In the genomic region with DNA sequence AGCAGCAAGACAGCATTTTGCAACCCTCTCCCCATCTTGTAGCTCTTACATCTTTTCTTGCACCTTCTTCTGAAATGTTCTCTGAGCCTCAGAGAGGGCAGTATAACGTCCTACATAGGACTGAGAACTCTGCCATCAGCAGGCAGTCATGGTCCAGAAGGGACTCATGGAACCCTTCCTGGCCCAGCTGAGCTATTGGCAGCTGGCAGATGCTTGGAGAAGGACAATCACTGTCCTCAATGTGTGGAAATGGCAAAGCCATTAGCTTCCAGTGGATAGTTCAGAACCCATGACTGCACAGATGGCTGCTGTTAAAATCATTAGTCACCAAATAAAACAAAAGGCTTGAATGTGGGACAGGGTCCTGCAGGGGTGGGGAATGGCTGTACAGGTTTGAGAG, we compare ENCODE assay signal across 18 mouse cellular contexts. TPM values are rescaled to one million over a fixed set of nuclear protein-coding genes. Genes with fewer than 3 reads are reported as not detected.
"Had no signal": no experiment of that assay in that cellular context is flagged by ENCODE, and none has a peak within 500 bp of the region (broad histone marks: within the 10 kb centered on the region; RNA-seq: fewer than 3 reads in every experiment).

No protein-coding gene starts in this region.

- DNase-seq: kidney, adult 18-20 months; kidney, adult 9 months; kidney, postnatal 14 days; kidney, postnatal 4 days; layer of hippocampus, postnatal 36 days; liver, embryonic 13.5 days; lung, adult 2 months; lung, postnatal 14 days; lung, postnatal 4 days; midbrain, embryonic 14.5 days; right cerebral cortex, postnatal 25 days; spleen, adult 18-20 months; thymus, postnatal 25 days had no signal

- H3K36me3 ChIP-seq: liver, embryonic 13.5 days; stomach, embryonic 15.5 days had no signal

- H3K27me3 ChIP-seq: liver, embryonic 13.5 days; stomach, embryonic 15.5 days had no signal

- H3K4me1 ChIP-seq: liver, embryonic 13.5 days; stomach, embryonic 15.5 days had no signal

- H3K4me2 ChIP-seq: liver, embryonic 13.5 days; midbrain, embryonic 11.5 days; stomach, embryonic 15.5 days had no signal

- H3K4me3 ChIP-seq: left cerebral cortex, adult 2 months; liver, embryonic 13.5 days; stomach, embryonic 15.5 days had no signal

- H3K9me3 ChIP-seq: liver, embryonic 13.5 days; stomach, embryonic 15.5 days had no signal

- H3K27ac ChIP-seq: left cerebral cortex, adult 2 months; liver, embryonic 13.5 days; stomach, embryonic 15.5 days had no signal

- H3K9ac ChIP-seq: liver, embryonic 13.5 days; stomach, embryonic 15.5 days had no signal

RNA-seq across cellular contexts. Expression of a gene that starts 35.6 kb away (rescaled TPM):
- total RNA-seq: megakaryocyte-erythroid progenitor cell, adult 5-6 weeks had no signal
- polyA plus RNA-seq: thymus, postnatal 0 days had no signal
